Comparison of ENCODE assay signal across 8 mouse cellular contexts in genomic region chr3:3751596-3752251, GRCm38 (mm10).
A peak's percentile ranks its signal among the peaks of the same experiment; 100 is the strongest.
DNase-seq lines count a peak whose midpoint lies in the region; ATAC-seq and TF ChIP-seq lines count a peak whose summit lies in the region.

No protein-coding gene starts in this region.

- no peaks in the 10 kb centered on the region for H3K9me3 ChIP-seq in kidney, postnatal 0 days (replicated peaks; ENCODE audit: low read length)
- H3K9me3 ChIP-seq in hindbrain, embryonic 14.5 days (ENCODE audit: control insufficient read depth, low read length), result no peaks in the 10 kb centered on the region
- no peaks in the 10 kb centered on the region for H3K9me3 ChIP-seq in heart, embryonic 10.5 days

- peak; percentile 83 for TF ChIP-seq CTCF in kidney, postnatal 0 days (IDR thresholded peaks at IDR 0.05; ENCODE audit: low read depth)

- WGBS in kidney, postnatal 0 days, result 9% methylated on average over 5 of the region's 5 CpGs
- WGBS in hindbrain, embryonic 14.5 days, result 13% methylated on average over 5 of the region's 5 CpGs
- WGBS in heart, embryonic 10.5 days, result 17% methylated on average over 5 of the region's 5 CpGs

- H3K4me3 ChIP-seq in kidney, postnatal 0 days (replicated peaks; ENCODE audit: low read depth, low read length), result no peak overlapping the region
- H3K4me3 ChIP-seq in hindbrain, embryonic 14.5 days (replicated peaks; ENCODE audit: low read length), result no peak overlapping the region
- no peak overlapping the region for H3K4me3 ChIP-seq in heart, embryonic 10.5 days

- ATAC-seq in kidney, postnatal 0 days (replicated peaks; ENCODE audit: low FRiP score, low read depth), result no peak
- ATAC-seq in hindbrain, embryonic 14.5 days (ENCODE audit: low FRiP score), result peak; percentile 43

- H3K36me3 ChIP-seq in kidney, postnatal 0 days (ENCODE audit: insufficient read depth, low read length), result no peaks in the 10 kb centered on the region
- H3K36me3 ChIP-seq in hindbrain, embryonic 14.5 days (replicated peaks; ENCODE audit: control insufficient read depth, insufficient read depth), result no peaks in the 10 kb centered on the region
- H3K36me3 ChIP-seq in heart, embryonic 10.5 days, result no peaks in the 10 kb centered on the region

- no peak overlapping the region for H3K9ac ChIP-seq in kidney, postnatal 0 days (ENCODE audit: low read depth, low read length)
- H3K9ac ChIP-seq in hindbrain, embryonic 14.5 days, result no peak overlapping the region

- no peaks in the 10 kb centered on the region for H3K27me3 ChIP-seq in kidney, postnatal 0 days (ENCODE audit: insufficient read depth, low read length)
- no peaks in the 10 kb centered on the region for H3K27me3 ChIP-seq in hindbrain, embryonic 14.5 days (ENCODE audit: control insufficient read depth, insufficient read depth, low read length)
- no peaks in the 10 kb centered on the region for H3K27me3 ChIP-seq in heart, embryonic 10.5 days (ENCODE audit: insufficient read depth, poor library complexity, severe bottlenecking)

- H3K4me2 ChIP-seq in kidney, postnatal 0 days (ENCODE audit: low read length), result no peak overlapping the region
- H3K4me2 ChIP-seq in hindbrain, embryonic 14.5 days (replicated peaks), result no peak overlapping the region

- H3K4me1 ChIP-seq in kidney, postnatal 0 days (replicated peaks; ENCODE audit: insufficient read depth, low read length), result no peaks in the 10 kb centered on the region
- H3K4me1 ChIP-seq in hindbrain, embryonic 14.5 days (replicated peaks; ENCODE audit: control insufficient read depth, insufficient read depth, low read length), result no peaks in the 10 kb centered on the region
- H3K4me1 ChIP-seq in heart, embryonic 10.5 days, result no peaks in the 10 kb centered on the region

- peak; percentile 50 for DNase-seq in kidney, postnatal 0 days (ENCODE audit: low spot score)
- no peak for DNase-seq in kidney, adult 18-20 months
- DNase-seq in A20 (ENCODE audit: low read depth, low spot score) (peak; percentile 60), ZHBTc4 (ENCODE audit: low read depth, low spot score) (peak; percentile 41)
- peak; percentile 90 for DNase-seq in hindbrain, embryonic 14.5 days (ENCODE audit: low spot score)
- DNase-seq in retina, postnatal 1 day, result peak; percentile 58
- DNase-seq in heart, embryonic 10.5 days (ENCODE audit: low spot score), result no peak
- no peak for DNase-seq in adrenal gland, postnatal 36 days

- no peak overlapping the region for H3K27ac ChIP-seq in kidney, postnatal 0 days
- no peak overlapping the region for H3K27ac ChIP-seq in hindbrain, embryonic 14.5 days
- H3K27ac ChIP-seq in heart, embryonic 10.5 days, result no peak overlapping the region

Comparison
In these comparisons a context has a peak if more than half of its experiments do, and no peak if none do; other contexts are left out.
1. DNase-seq: peak in kidney, postnatal 0 days (single experiment), A20 (single experiment), ZHBTc4 (single experiment), hindbrain, embryonic 14.5 days (single experiment) and retina, postnatal 1 day (single experiment); none in kidney, adult 18-20 months (single experiment), heart, embryonic 10.5 days (single experiment) and adrenal gland, postnatal 36 days (0 of 2).